26 mouse cellular contexts compared by ENCODE assay signal in the genomic region with DNA sequence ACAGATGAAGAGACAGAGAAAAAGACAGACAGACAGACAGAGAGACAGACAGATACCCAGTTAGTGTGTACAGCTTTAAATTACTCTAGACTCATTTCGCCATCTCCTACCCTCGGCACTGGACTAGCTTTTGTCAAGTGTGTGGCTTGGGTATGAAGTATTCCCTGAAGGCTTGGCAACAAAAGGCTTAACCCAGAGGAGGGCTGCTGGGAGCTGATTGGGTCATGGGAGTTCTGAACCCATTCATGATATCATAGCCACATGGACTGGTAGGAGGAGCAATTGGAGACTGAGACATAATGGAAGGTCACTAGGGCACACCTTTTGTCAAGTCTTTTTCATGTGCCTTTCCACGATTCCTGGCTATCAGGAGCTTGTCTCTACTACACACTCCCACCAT.
"Had no signal": no experiment of that assay in that cellular context is flagged by ENCODE, and none has a peak within 500 bp of the region (broad histone marks: within the 10 kb centered on the region; RNA-seq: fewer than 3 reads in every experiment).

No protein-coding gene starts in this region.

- H3K36me3 ChIP-seq: heart, embryonic 13.5 days; heart, embryonic 15.5 days; kidney, embryonic 15.5 days; limb, embryonic 13.5 days; limb, embryonic 15.5 days; liver, embryonic 12.5 days had no signal

- H3K27me3 ChIP-seq: heart, embryonic 13.5 days; heart, embryonic 15.5 days; kidney, embryonic 15.5 days; limb, embryonic 13.5 days; limb, embryonic 15.5 days; liver, embryonic 12.5 days had no signal

- DNase-seq: gastrocnemius, postnatal 14 days; gastrocnemius, postnatal 36 days; heart, adult 11 months; heart, adult 2 months; heart, postnatal 14 days; heart, postnatal 36 days; kidney, adult 11 months; kidney, adult 2 months; kidney, adult 9 months; kidney, postnatal 14 days; kidney, postnatal 36 days; layer of hippocampus, adult 9-11 months; layer of hippocampus, postnatal 36 days; left cerebral cortex, postnatal 4 days had no signal

- H3K4me2 ChIP-seq: heart, embryonic 11.5 days; heart, embryonic 13.5 days; heart, embryonic 15.5 days; hindbrain, embryonic 14.5 days; kidney, embryonic 15.5 days; limb, embryonic 13.5 days; limb, embryonic 15.5 days; liver, embryonic 12.5 days had no signal

- H3K9ac ChIP-seq: heart, embryonic 13.5 days; heart, embryonic 15.5 days; hindbrain, embryonic 14.5 days; kidney, embryonic 15.5 days; limb, embryonic 13.5 days; limb, embryonic 15.5 days; liver, embryonic 12.5 days; liver, embryonic 14.5 days had no signal

- H3K4me3 ChIP-seq: heart, adult 2 months; heart, embryonic 13.5 days; heart, embryonic 15.5 days; kidney, embryonic 15.5 days; limb, embryonic 13.5 days; limb, embryonic 15.5 days; liver, embryonic 12.5 days had no signal

- ATAC-seq: hindbrain, postnatal 0 days; intestine, embryonic 16.5 days; liver, embryonic 12.5 days had no signal

- H3K9me3 ChIP-seq: heart, embryonic 13.5 days; heart, embryonic 15.5 days; kidney, embryonic 15.5 days; limb, embryonic 13.5 days; limb, embryonic 15.5 days; liver, embryonic 12.5 days had no signal

- H3K27ac ChIP-seq: heart, adult 2 months; heart, embryonic 13.5 days; heart, embryonic 15.5 days; hindbrain, embryonic 14.5 days; hindbrain, postnatal 0 days; kidney, embryonic 15.5 days; kidney, postnatal 0 days; limb, embryonic 13.5 days; limb, embryonic 15.5 days; liver, embryonic 12.5 days; liver, embryonic 14.5 days had no signal

- H3K4me1 ChIP-seq: heart, embryonic 13.5 days; heart, embryonic 15.5 days; limb, embryonic 13.5 days; limb, embryonic 15.5 days; liver, embryonic 12.5 days had no signal
